ENCODE assay signal across 13 mouse cellular contexts in genomic region chr2:126035013-126035770, GRCm38 (mm10). TPM values are rescaled to one million over a fixed set of nuclear protein-coding genes. Genes with fewer than 3 reads are reported as not detected.
DNase-seq lines count a peak whose midpoint lies in the region; ATAC-seq lines count a peak whose summit lies in the region.
"Had no signal": no experiment of that assay in that cellular context is flagged by ENCODE, and none has a peak within 500 bp of the region (broad histone marks: within the 10 kb centered on the region; RNA-seq: fewer than 3 reads in every experiment).

No protein-coding gene starts in this region.

- H3K9me3 ChIP-seq in heart, embryonic 15.5 days (replicated peaks), result no peaks in the 10 kb centered on the region
- no peaks in the 10 kb centered on the region for H3K9me3 ChIP-seq in heart, embryonic 11.5 days (replicated peaks; ENCODE audit: control insufficient read depth, low read length)
- H3K9me3 ChIP-seq in lung, embryonic 16.5 days (ENCODE audit: control insufficient read depth, low read length), result no peaks in the 10 kb centered on the region
- H3K9me3 ChIP-seq in embryonic facial prominence, embryonic 14.5 days (ENCODE audit: control insufficient read depth, low read length), result no peaks in the 10 kb centered on the region
- no peaks in the 10 kb centered on the region for H3K9me3 ChIP-seq in stomach, embryonic 14.5 days (ENCODE audit: control insufficient read depth, low read depth, low read length)
- H3K9me3 ChIP-seq: forebrain, embryonic 15.5 days had no signal

- peaks cover 7% of the 10 kb centered on the region for H3K4me1 ChIP-seq in heart, embryonic 15.5 days (replicated peaks)
- H3K4me1 ChIP-seq in heart, embryonic 11.5 days (ENCODE audit: control insufficient read depth, insufficient read depth, low read length), result no peaks in the 10 kb centered on the region
- H3K4me1 ChIP-seq in lung, embryonic 16.5 days (replicated peaks; ENCODE audit: control insufficient read depth, insufficient read depth, low read length), result peaks cover 7% of the 10 kb centered on the region; the same call in 1 of the 2 replicates
- H3K4me1 ChIP-seq in embryonic facial prominence, embryonic 14.5 days (ENCODE audit: control insufficient read depth, insufficient read depth, low read length), result peaks cover 25% of the 10 kb centered on the region
- H3K4me1 ChIP-seq in stomach, embryonic 14.5 days (ENCODE audit: control insufficient read depth, insufficient read depth, low read length), result peaks cover 9% of the 10 kb centered on the region
- H3K4me1 ChIP-seq: forebrain, embryonic 15.5 days had no signal

- no peak for ATAC-seq in heart, embryonic 15.5 days (replicated peaks; ENCODE audit: insufficient number of reproducible peaks, insufficient read depth, low FRiP score, low read depth)
- ATAC-seq in heart, embryonic 11.5 days (replicated peaks; ENCODE audit: insufficient number of reproducible peaks, low FRiP score, low TSS enrichment), result no peak
- ATAC-seq in lung, embryonic 16.5 days (ENCODE audit: low read depth), result no peak
- no peak for ATAC-seq in embryonic facial prominence, embryonic 14.5 days (ENCODE audit: low read depth)
- no peak for ATAC-seq in stomach, embryonic 14.5 days (ENCODE audit: insufficient number of reproducible peaks, insufficient read depth, low FRiP score, low read depth)

- H3K36me3 ChIP-seq in heart, embryonic 15.5 days, result no peaks in the 10 kb centered on the region
- H3K36me3 ChIP-seq in heart, embryonic 11.5 days (ENCODE audit: control insufficient read depth, insufficient read depth, low read length), result no peaks in the 10 kb centered on the region
- H3K36me3 ChIP-seq in lung, embryonic 16.5 days (ENCODE audit: control insufficient read depth, insufficient read depth, low read length), result no peaks in the 10 kb centered on the region
- no peaks in the 10 kb centered on the region for H3K36me3 ChIP-seq in embryonic facial prominence, embryonic 14.5 days (ENCODE audit: control insufficient read depth, insufficient read depth, low read length)
- H3K36me3 ChIP-seq in stomach, embryonic 14.5 days (ENCODE audit: control insufficient read depth, insufficient read depth, low read length), result no peaks in the 10 kb centered on the region
- H3K36me3 ChIP-seq: forebrain, embryonic 15.5 days had no signal

- H3K4me3 ChIP-seq in heart, embryonic 15.5 days, result 0 out of 2 replicates have a peak overlapping the region, but pooled peaks have one; percentile 1
- H3K4me3 ChIP-seq in heart, embryonic 11.5 days (ENCODE audit: low read depth, low read length), result no peak overlapping the region
- peak overlapping the region; percentile 39 for H3K4me3 ChIP-seq in lung, embryonic 16.5 days (ENCODE audit: low read length)
- peak overlapping the region; percentile 37 for H3K4me3 ChIP-seq in embryonic facial prominence, embryonic 14.5 days (ENCODE audit: low read depth, low read length)
- H3K4me3 ChIP-seq in stomach, embryonic 14.5 days (ENCODE audit: low read depth, low read length), result peak overlapping the region; percentile 1; the same call in 1 of the 2 replicates
- H3K4me3 ChIP-seq: forebrain, embryonic 15.5 days had no signal

- DNase-seq in lung, postnatal 14 days, result no peak
- DNase-seq in embryonic facial prominence, embryonic 14.5 days (ENCODE audit: low spot score), result no peak
- no peak for DNase-seq in retina, embryonic 14.5 days (ENCODE audit: low spot score)
- no peak for DNase-seq in layer of hippocampus, adult 9-11 months
- DNase-seq: cerebellum, adult 8-10 months; gastrocnemius, postnatal 10 days; heart, postnatal 36 days; kidney, adult 8-10 months had no signal

- no peak overlapping the region for H3K27ac ChIP-seq in heart, embryonic 15.5 days
- H3K27ac ChIP-seq in heart, embryonic 11.5 days (ENCODE audit: low read depth, low read length), result no peak overlapping the region
- H3K27ac ChIP-seq in lung, embryonic 16.5 days (ENCODE audit: low read length), result peak overlapping the region; percentile 66
- peak overlapping the region; percentile 79 for H3K27ac ChIP-seq in embryonic facial prominence, embryonic 14.5 days (replicated peaks; ENCODE audit: low read depth, low read length)
- peak overlapping the region; percentile 21; the same call in 1 of the 2 replicates for H3K27ac ChIP-seq in stomach, embryonic 14.5 days (ENCODE audit: low read length)
- H3K27ac ChIP-seq: forebrain, embryonic 15.5 days had no signal

- 52% methylated on average over 15 of the region's 15 CpGs for WGBS in heart, embryonic 15.5 days
- WGBS in heart, embryonic 11.5 days (ENCODE audit: insufficient replicate concordance), result 48% methylated on average over 15 of the region's 15 CpGs
- 53% methylated on average over 15 of the region's 15 CpGs for WGBS in lung, embryonic 16.5 days
- 64% methylated on average over 15 of the region's 15 CpGs for WGBS in embryonic facial prominence, embryonic 14.5 days
- 68% methylated on average over 15 of the region's 15 CpGs for WGBS in stomach, embryonic 14.5 days

- H3K4me2 ChIP-seq in heart, embryonic 15.5 days, result peak overlapping the region; percentile 26; the same call in 1 of the 2 replicates
- H3K4me2 ChIP-seq in heart, embryonic 11.5 days, result no peak overlapping the region
- H3K4me2 ChIP-seq in lung, embryonic 16.5 days (ENCODE audit: low read depth, low read length), result peak overlapping the region; percentile 56
- H3K4me2 ChIP-seq in embryonic facial prominence, embryonic 14.5 days (ENCODE audit: low read depth, low read length), result peak overlapping the region; percentile 43
- H3K4me2 ChIP-seq in stomach, embryonic 14.5 days (replicated peaks; ENCODE audit: low read depth, low read length), result peak overlapping the region; percentile 35; the same call in 1 of the 2 replicates

- no peak overlapping the region for H3K9ac ChIP-seq in heart, embryonic 15.5 days
- H3K9ac ChIP-seq in heart, embryonic 11.5 days (ENCODE audit: low read depth, low read length), result no peak overlapping the region
- H3K9ac ChIP-seq in lung, embryonic 16.5 days (ENCODE audit: low read length), result peak overlapping the region; percentile 59
- H3K9ac ChIP-seq in embryonic facial prominence, embryonic 14.5 days (ENCODE audit: low read depth, low read length), result peak overlapping the region; percentile 46
- H3K9ac ChIP-seq in stomach, embryonic 14.5 days (replicated peaks; ENCODE audit: low read depth, low read length), result no peak overlapping the region
- H3K9ac ChIP-seq: forebrain, embryonic 15.5 days had no signal

- H3K27me3 ChIP-seq in heart, embryonic 15.5 days, result no peaks in the 10 kb centered on the region
- H3K27me3 ChIP-seq in heart, embryonic 11.5 days (ENCODE audit: control insufficient read depth, insufficient read depth, low read length), result no peaks in the 10 kb centered on the region
- no peaks in the 10 kb centered on the region for H3K27me3 ChIP-seq in lung, embryonic 16.5 days (ENCODE audit: control insufficient read depth, insufficient read depth, low read depth, low read length)
- H3K27me3 ChIP-seq in embryonic facial prominence, embryonic 14.5 days (replicated peaks; ENCODE audit: control insufficient read depth, insufficient read depth, low read length), result no peaks in the 10 kb centered on the region
- no peaks in the 10 kb centered on the region for H3K27me3 ChIP-seq in stomach, embryonic 14.5 days (ENCODE audit: control insufficient read depth, insufficient read depth, low read length)
- H3K27me3 ChIP-seq: forebrain, embryonic 15.5 days had no signal

RNA-seq across cellular contexts. Expression of gene Fgf7, which starts 0.7 kb away (rescaled TPM):
- polyA plus RNA-seq in heart, embryonic 15.5 days (2015; fragmentation: Nextera tagmentation; extraction: Ambion mirVana), result 1.2 and 2.4 TPM in 2 replicates
- polyA plus RNA-seq in heart, embryonic 11.5 days (2014; fragmentation: Nextera tagmentation; extraction: Ambion mirVana), result 0.31 and 1.1 TPM in 2 replicates
- 16.3 and 19.2 TPM in 2 replicates for polyA plus RNA-seq in lung, embryonic 16.5 days (2015; fragmentation: Nextera tagmentation; extraction: Ambion mirVana)
- polyA plus RNA-seq in embryonic facial prominence, embryonic 14.5 days (2014; fragmentation: Nextera tagmentation; extraction: Ambion mirVana), result 16.1 and 17.6 TPM in 2 replicates
- polyA plus RNA-seq in stomach, embryonic 14.5 days (2014; fragmentation: Nextera tagmentation; extraction: Ambion mirVana), result 4.5 and 6.4 TPM in 2 replicates

Comparison
In these comparisons a context has a peak if more than half of its experiments do, and no peak if none do; other contexts are left out.
1. H3K27ac ChIP-seq: peak in lung, embryonic 16.5 days (single experiment), embryonic facial prominence, embryonic 14.5 days (single experiment) and stomach, embryonic 14.5 days (single experiment); none in heart, embryonic 15.5 days (single experiment) and heart, embryonic 11.5 days (single experiment).
2. H3K9ac ChIP-seq: peak in lung, embryonic 16.5 days (single experiment) and embryonic facial prominence, embryonic 14.5 days (single experiment); none in heart, embryonic 15.5 days (single experiment), heart, embryonic 11.5 days (single experiment) and stomach, embryonic 14.5 days (single experiment).